Comparison of ENCODE assay signal across 9 mouse cellular contexts in genomic region chr9:107677819-107678526, GRCm38 (mm10). TPM values are rescaled to one million over a fixed set of nuclear protein-coding genes. Genes with fewer than 3 reads are reported as not detected.
DNase-seq lines count a peak whose midpoint lies in the region; ATAC-seq and TF ChIP-seq lines count a peak whose summit lies in the region.
"Not testable (repeated sequence)": the region's sequence is repeated elsewhere in the genome, so short reads cannot be mapped to it uniquely, and the experiment has no call there.
"Had no signal": no experiment of that assay in that cellular context is flagged by ENCODE, and none has a peak within 500 bp of the region (broad histone marks: within the 10 kb centered on the region; RNA-seq: fewer than 3 reads in every experiment).

No protein-coding gene starts in this region.

- H3K27ac ChIP-seq in cortical plate, adult 2 months (ENCODE audit: insufficient read depth, low read length); kidney, postnatal 0 days; limb, embryonic 11.5 days (replicated peaks; ENCODE audit: low read depth, low read length); midbrain, postnatal 0 days (ENCODE audit: low read depth, low read length): not testable (repeated sequence)

- peaks cover 14% of the 10 kb centered on the region for H3K27me3 ChIP-seq in kidney, postnatal 0 days (ENCODE audit: insufficient read depth, low read length)
- peaks cover 17% of the 10 kb centered on the region for H3K27me3 ChIP-seq in limb, embryonic 11.5 days (ENCODE audit: control insufficient read depth, insufficient read depth, low read length)
- peaks cover 12% of the 10 kb centered on the region; the same call in 1 of the 2 replicates for H3K27me3 ChIP-seq in midbrain, postnatal 0 days (ENCODE audit: insufficient read depth, low read length)

- not testable (repeated sequence) for H3K9ac ChIP-seq in kidney, postnatal 0 days (ENCODE audit: low read depth, low read length); limb, embryonic 11.5 days (ENCODE audit: low read length); midbrain, postnatal 0 days (replicated peaks; ENCODE audit: low read length, poor library complexity, severe bottlenecking)

- ATAC-seq in kidney, postnatal 0 days (replicated peaks; ENCODE audit: low FRiP score, low read depth); limb, embryonic 11.5 days (ENCODE audit: insufficient number of reproducible peaks, low FRiP score, low TSS enrichment, low read depth); midbrain, postnatal 0 days (ENCODE audit: low FRiP score): not testable (repeated sequence)

- not testable (repeated sequence) for H3K4me1 ChIP-seq in cortical plate, adult 2 months (ENCODE audit: control insufficient read depth, insufficient read depth, low read length); kidney, postnatal 0 days (replicated peaks; ENCODE audit: insufficient read depth, low read length); limb, embryonic 11.5 days (ENCODE audit: control insufficient read depth, insufficient read depth, low read length); midbrain, postnatal 0 days (ENCODE audit: insufficient read depth, low read length)

- TF ChIP-seq POLR2A in cortical plate, adult 2 months (IDR thresholded peaks at IDR 0.05; ENCODE audit: extremely low read depth, insufficient read depth, low read length), result not testable (repeated sequence)

- H3K4me3 ChIP-seq in cortical plate, adult 2 months (ENCODE audit: insufficient read depth, low read length); kidney, postnatal 0 days (replicated peaks; ENCODE audit: low read depth, low read length); limb, embryonic 11.5 days (ENCODE audit: low read depth, low read length); midbrain, postnatal 0 days (ENCODE audit: low read depth, low read length): not testable (repeated sequence)

- WGBS in kidney, postnatal 0 days, result 36% methylated on average over 14 of the region's 14 CpGs
- 36% methylated on average over 14 of the region's 14 CpGs for WGBS in limb, embryonic 11.5 days
- WGBS in midbrain, postnatal 0 days, result 41% methylated on average over 14 of the region's 14 CpGs

- not testable (repeated sequence) for H3K9me3 ChIP-seq in kidney, postnatal 0 days (replicated peaks; ENCODE audit: low read length); limb, embryonic 11.5 days (ENCODE audit: control insufficient read depth, low read length); midbrain, postnatal 0 days (ENCODE audit: low read length)

- peak; percentile 87 to 89 for DNase-seq in B cell, adult 2 months
- peak; percentile 63 for DNase-seq in adrenal gland, adult 2 months
- DNase-seq in heart, adult 11 months, result peak; percentile 96
- DNase-seq in kidney, postnatal 0 days (ENCODE audit: low spot score), result peak; percentile 81
- DNase-seq in limb, embryonic 11.5 days (ENCODE audit: low spot score), result peak; percentile 87
- peak; percentile 88 for DNase-seq in midbrain, postnatal 0 days (ENCODE audit: low spot score)
- DNase-seq in spleen, postnatal 4 days (ENCODE audit: low spot score in 2 of 2), result peak; percentile 70 to 89

- H3K4me2 ChIP-seq in kidney, postnatal 0 days (ENCODE audit: low read length); limb, embryonic 11.5 days (ENCODE audit: low read depth, severe bottlenecking); midbrain, postnatal 0 days (ENCODE audit: low read depth, low read length, poor library complexity, severe bottlenecking): not testable (repeated sequence)

- H3K36me3 ChIP-seq in kidney, postnatal 0 days (ENCODE audit: insufficient read depth, low read length); limb, embryonic 11.5 days (ENCODE audit: control insufficient read depth, insufficient read depth, low read length); midbrain, postnatal 0 days (ENCODE audit: insufficient read depth, low read length): not testable (repeated sequence)

- TF ChIP-seq CTCF in cortical plate, adult 2 months (IDR thresholded peaks at IDR 0.05; ENCODE audit: extremely low read depth, insufficient read depth, low read length), result peak; percentile 53
- TF ChIP-seq CTCF in kidney, postnatal 0 days (IDR thresholded peaks at IDR 0.05; ENCODE audit: low read depth), result peak; percentile 79
- TF ChIP-seq CTCF in midbrain, postnatal 0 days (IDR thresholded peaks at IDR 0.05), result peak; percentile 82

RNA-seq across cellular contexts. Expression of gene Gnat1, which starts 1.5 kb away (rescaled TPM):
- under 1 TPM in 1 of 2 experiments, not detected in 1; 0.37 TPM for total RNA-seq in adrenal gland, adult 2 months (2021)
- 0.10 and 0.16 TPM in 2 replicates for polyA plus RNA-seq in adrenal gland, adult 2 months (2012; rRNA removed)
- 0.40 and 0.42 TPM in 2 replicates for polyA plus RNA-seq in cortical plate, adult 2 months (2012; rRNA removed)
- 0.89 and 1.2 TPM in 2 replicates for polyA plus RNA-seq in kidney, postnatal 0 days (2015; fragmentation: Nextera tagmentation; extraction: Ambion mirVana)
- polyA plus RNA-seq in limb, embryonic 11.5 days (2014; fragmentation: Nextera tagmentation; extraction: Ambion mirVana), result 1.7 and 1.8 TPM in 2 replicates
- total RNA-seq in midbrain, postnatal 0 days (2014; rRNA removed), result 0.52 and 0.55 TPM in 2 replicates
- 2.3 and 2.6 TPM in 2 replicates for polyA plus RNA-seq in midbrain, postnatal 0 days (2015; fragmentation: Nextera tagmentation; extraction: Ambion mirVana)
- polyA plus RNA-seq: myocyte had no signal

RNA-seq across cellular contexts. Expression of gene Slc38a3, which starts 8.6 kb away (rescaled TPM):
- 1 to 10 TPM in 1 of 2 experiments, under 1 TPM in 1; 0.48 to 2.7 TPM for total RNA-seq in adrenal gland, adult 2 months (2021)
- polyA plus RNA-seq in adrenal gland, adult 2 months (2012; rRNA removed), result 1.7 and 4.1 TPM in 2 replicates
- 134 and 156 TPM in 2 replicates for polyA plus RNA-seq in cortical plate, adult 2 months (2012; rRNA removed)
- 12.9 and 14.7 TPM in 2 replicates for polyA plus RNA-seq in kidney, postnatal 0 days (2015; fragmentation: Nextera tagmentation; extraction: Ambion mirVana)
- 3.4 and 4.1 TPM in 2 replicates for polyA plus RNA-seq in limb, embryonic 11.5 days (2014; fragmentation: Nextera tagmentation; extraction: Ambion mirVana)
- 70.0 and 94.5 TPM in 2 replicates for total RNA-seq in midbrain, postnatal 0 days (2014; rRNA removed)
- polyA plus RNA-seq in midbrain, postnatal 0 days (2015; fragmentation: Nextera tagmentation; extraction: Ambion mirVana), result 37.6 and 44.6 TPM in 2 replicates

RNA-seq across cellular contexts. Expression of gene Sema3f, which starts 32.3 kb away (rescaled TPM):
- total RNA-seq in adrenal gland, adult 2 months (2021), result 10 to 100 TPM; 27.2 to 34.8 TPM
- polyA plus RNA-seq in adrenal gland, adult 2 months (2012; rRNA removed), result 95.1 and 106 TPM in 2 replicates
- polyA plus RNA-seq in cortical plate, adult 2 months (2012; rRNA removed), result 29.1 and 30.1 TPM in 2 replicates
- polyA plus RNA-seq in kidney, postnatal 0 days (2015; fragmentation: Nextera tagmentation; extraction: Ambion mirVana), result 16.2 and 17.3 TPM in 2 replicates
- 27.4 and 32.5 TPM in 2 replicates for polyA plus RNA-seq in limb, embryonic 11.5 days (2014; fragmentation: Nextera tagmentation; extraction: Ambion mirVana)
- 115 and 120 TPM in 2 replicates for total RNA-seq in midbrain, postnatal 0 days (2014; rRNA removed)
- polyA plus RNA-seq in midbrain, postnatal 0 days (2015; fragmentation: Nextera tagmentation; extraction: Ambion mirVana), result 13.5 and 14.1 TPM in 2 replicates

RNA-seq across cellular contexts. Expression of gene Gnai2, which starts 42.8 kb away (rescaled TPM):
- total RNA-seq in adrenal gland, adult 2 months (2021), result 100 to 1,000 TPM; 198 to 278 TPM
- polyA plus RNA-seq in adrenal gland, adult 2 months (2012; rRNA removed), result 330 and 345 TPM in 2 replicates
- 283 and 286 TPM in 2 replicates for polyA plus RNA-seq in cortical plate, adult 2 months (2012; rRNA removed)
- polyA plus RNA-seq in kidney, postnatal 0 days (2015; fragmentation: Nextera tagmentation; extraction: Ambion mirVana), result 351 and 359 TPM in 2 replicates
- 336 and 358 TPM in 2 replicates for polyA plus RNA-seq in limb, embryonic 11.5 days (2014; fragmentation: Nextera tagmentation; extraction: Ambion mirVana)
- total RNA-seq in midbrain, postnatal 0 days (2014; rRNA removed), result 224 and 241 TPM in 2 replicates
- 260 and 264 TPM in 2 replicates for polyA plus RNA-seq in midbrain, postnatal 0 days (2015; fragmentation: Nextera tagmentation; extraction: Ambion mirVana)
